Mouse (Mus musculus) heart, postnatal 0 days (tissue): ENCODE results near the gene Fam92b. TPM values are rescaled to one million over a fixed set of nuclear protein-coding genes. Genes with fewer than 3 reads are reported as not detected.

Experiments
- ATAC-seq: fragments of 200-750 bp; cut with Nextera tagmentation; 2 replicates; pipeline ENCODE4 v1.8.0; 2017; ENCODE audit warnings: low read depth, moderate number of reproducible peaks, moderate library complexity; ENCODE audit not compliant: insufficient read depth
- DNase-seq: peaks from one replicate; pipeline ENCODE4 v3.0.0-alpha.2; 2016; ENCODE audit warnings: low spot score
- H3K27ac ChIP-seq: fragments of 300-500 bp; sonication (generic); 2 replicates; pipeline ENCODE4 v1.5.1; 2014; ENCODE audit warnings: low read depth, mild to moderate bottlenecking
- H3K27me3 ChIP-seq: fragments of 300-500 bp; sonication (generic); 2 replicates; pipeline ENCODE4 v1.6.1; 2014; ENCODE audit warnings: low read length, mixed read lengths; ENCODE audit not compliant: control insufficient read depth, insufficient read depth
- H3K36me3 ChIP-seq: fragments of 300-500 bp; sonication (generic); replicated peaks from 2 replicates; pipeline ENCODE4 v1.6.1; 2014; ENCODE audit warnings: low read length, mixed read lengths; ENCODE audit not compliant: control insufficient read depth, insufficient read depth
- H3K4me1 ChIP-seq: fragments of 300-500 bp; sonication (generic); 2 replicates; pipeline ENCODE4 v1.6.1; 2014; ENCODE audit warnings: antibody characterized with exemption; ENCODE audit not compliant: control insufficient read depth, insufficient read depth
- H3K4me2 ChIP-seq: fragments of 300-500 bp; sonication (generic); 2 replicates; pipeline ENCODE4 v1.6.1; 2014; ENCODE audit warnings: low read depth, mild to moderate bottlenecking, low read length, moderate library complexity
- H3K4me3 ChIP-seq: fragments of 300-500 bp; sonication (generic); 2 replicates; pipeline ENCODE4 v1.5.1; 2014; ENCODE audit warnings: low read depth, low read length
- H3K9ac ChIP-seq: fragments of 300-500 bp; sonication (generic); replicated peaks from 2 replicates; pipeline ENCODE4 v1.6.1; 2014; ENCODE audit warnings: low read depth, low read length, mixed read lengths
- H3K9me3 ChIP-seq: fragments of 300-500 bp; sonication (generic); replicated peaks from 2 replicates; pipeline ENCODE4 v1.6.1; 2016; ENCODE audit warnings: low read length; ENCODE audit not compliant: control insufficient read depth
- CTCF ChIP-seq: IDR thresholded peaks from 2 replicates; pipeline ENCODE4 v1.5.1; 2016; ENCODE audit warnings: antibody characterized with exemption, control low read depth, low read depth
- EP300 ChIP-seq: IDR thresholded peaks from 2 replicates; pipeline ENCODE4 v1.6.1; 2016; ENCODE audit warnings: antibody characterized with exemption, low read depth
- WGBS: fragments of 180-500 bp; shearing (Covaris S2); extraction: QIAGEN DNeasy Blood & Tissue Kit; methylation state at CpG from one replicate; pipeline ENCODE4 v1.1.7; 2014; 5-methylcytosine and 5-hydroxymethylcytosine counted together
- polyA plus RNA-seq: library from polyadenylated mRNA; unstranded; fragments of >200 nt; fragmentation: Nextera tagmentation; extraction: Ambion mirVana; gene quantifications from 2 replicates; pipeline ENCODE4 v1.2.1, GENCODE M21; 2015
- total RNA-seq: library from RNA; depleted of rRNA; stranded (reverse); fragments of >200 nt; gene quantifications from 2 replicates; pipeline ENCODE4 v1.2.3, GENCODE M21; 2014; ENCODE audit warnings: low replicate concordance

Gene Fam92b
- total and polyA plus RNA-seq, 2 experiments from 2014 or later, result not detected

DNA sequence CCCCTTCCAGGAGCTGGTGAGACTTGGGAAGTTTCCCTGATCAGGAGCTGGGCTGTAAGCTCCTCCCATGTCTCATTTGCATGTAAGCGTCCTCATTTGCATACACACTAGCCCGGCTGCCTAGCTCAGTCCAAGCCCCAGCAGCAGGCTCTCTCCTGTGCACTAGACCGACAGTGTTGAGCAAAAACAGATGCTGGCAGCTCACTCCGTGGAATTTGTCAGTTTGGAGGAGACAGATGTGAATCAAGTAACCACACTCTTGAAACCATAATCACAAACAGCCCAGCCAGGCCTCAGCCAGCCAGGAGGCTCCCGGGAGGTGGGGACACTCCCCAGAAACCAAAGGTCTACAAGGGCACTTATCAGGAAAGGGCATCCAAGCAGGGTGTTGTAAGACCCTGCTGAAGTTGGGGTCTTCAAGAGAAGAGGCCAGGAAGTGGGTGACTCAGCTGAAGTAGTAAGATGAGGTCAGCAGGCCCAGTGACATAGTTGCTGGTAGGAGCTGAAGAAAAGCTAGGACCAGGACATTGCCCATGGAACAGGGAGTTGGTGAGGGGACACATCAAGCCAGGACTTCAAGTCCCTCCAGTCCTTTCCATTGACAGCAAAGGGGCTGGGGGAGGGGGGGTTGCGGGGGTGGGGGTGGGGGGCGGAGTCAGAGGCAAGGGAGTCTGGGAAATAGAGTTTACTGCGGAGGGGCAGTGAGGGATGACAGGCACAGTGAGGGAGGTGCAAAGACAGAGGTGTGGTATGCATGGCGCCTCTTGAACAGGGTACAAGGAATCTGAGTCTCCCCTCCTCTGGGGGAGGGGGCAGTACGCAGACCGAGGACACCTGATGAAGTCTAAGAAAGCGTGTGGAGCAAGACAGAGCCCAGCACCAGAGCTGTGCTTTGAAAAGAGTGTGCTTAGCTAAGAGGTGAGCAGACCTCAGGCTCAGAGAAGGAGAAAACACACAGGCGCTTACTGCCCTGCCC, 39.9 kb upstream of the Fam92b start:
- DNase-seq, result peak; percentile 71
- peak; percentile 67 for ATAC-seq
- Histone ChIP-seq H3K9ac (no peak overlapping the region; the same call in 1 of the 2 replicates), H3K4me2 (no peak overlapping the region), H3K4me1 (peaks cover 17% of the 10 kb centered on the region), H3K27ac (peak overlapping the region; percentile 74), H3K36me3 (no peaks in the 10 kb centered on the region), H3K9me3 (no peaks in the 10 kb centered on the region), H3K27me3 (no peaks in the 10 kb centered on the region), H3K4me3 (no peak overlapping the region)
- TF ChIP-seq CTCF (no peak), EP300 (no peak)
- 29% methylated on average over 13 of the region's 13 CpGs for WGBS

- Histone ChIP-seq H3K4me1 (peaks cover 27% of the 10 kb centered on the region), H3K4me3 (no peak overlapping the region), H3K36me3 (no peaks in the 10 kb centered on the region), H3K9me3 (no peaks in the 10 kb centered on the region), H3K27ac (0 out of 2 replicates have a peak overlapping the region, but pooled peaks have one; percentile 18), H3K27me3 (no peaks in the 10 kb centered on the region), H3K4me2 (no peak overlapping the region), H3K9ac (no peak overlapping the region; the same call in 1 of the 2 replicates)
- no peak for TF ChIP-seq EP300
- TF ChIP-seq CTCF, result no peak
- ATAC-seq, result no peak
- DNase-seq, result peak; percentile 49
- 45% methylated on average over 7 of the region's 7 CpGs for WGBS
Measured at GRCm38 (mm10) chr8:120215416-120216141, 38.3 kb upstream of the Fam92b start.

- no peaks in the 10 kb centered on the region for H3K9me3 ChIP-seq
- TF ChIP-seq EP300 (no peak), CTCF (no peak)
- no peaks in the 10 kb centered on the region for H3K36me3 ChIP-seq
- ATAC-seq (peak; percentile 67), DNase-seq (peak; percentile 72)
- no peak overlapping the region for H3K4me2 ChIP-seq
- H3K27ac ChIP-seq, result no peak overlapping the region
- H3K9ac ChIP-seq, result no peak overlapping the region
- 46% methylated on average over 5 of the region's 5 CpGs for WGBS
- H3K27me3 ChIP-seq, result no peaks in the 10 kb centered on the region
- no peak overlapping the region for H3K4me3 ChIP-seq
- H3K4me1 ChIP-seq, result peaks cover 27% of the 10 kb centered on the region
Measured at GRCm38 (mm10) chr8:120213939-120214338, 36.7 kb upstream of the Fam92b start.

- DNase-seq, result no peak
- 95% methylated on average over 3 of the region's 3 CpGs for WGBS
- Histone ChIP-seq H3K27ac (no peak overlapping the region), H3K4me2 (no peak overlapping the region), H3K36me3 (no peaks in the 10 kb centered on the region), H3K4me3 (no peak overlapping the region), H3K9ac (no peak overlapping the region), H3K9me3 (no peaks in the 10 kb centered on the region), H3K27me3 (no peaks in the 10 kb centered on the region), H3K4me1 (peaks cover 27% of the 10 kb centered on the region)
- ATAC-seq, result no peak
- TF ChIP-seq EP300 (no peak), CTCF (no peak)
Measured at GRCm38 (mm10) chr8:120213229-120213628, 36.0 kb upstream of the Fam92b start.

DNA sequence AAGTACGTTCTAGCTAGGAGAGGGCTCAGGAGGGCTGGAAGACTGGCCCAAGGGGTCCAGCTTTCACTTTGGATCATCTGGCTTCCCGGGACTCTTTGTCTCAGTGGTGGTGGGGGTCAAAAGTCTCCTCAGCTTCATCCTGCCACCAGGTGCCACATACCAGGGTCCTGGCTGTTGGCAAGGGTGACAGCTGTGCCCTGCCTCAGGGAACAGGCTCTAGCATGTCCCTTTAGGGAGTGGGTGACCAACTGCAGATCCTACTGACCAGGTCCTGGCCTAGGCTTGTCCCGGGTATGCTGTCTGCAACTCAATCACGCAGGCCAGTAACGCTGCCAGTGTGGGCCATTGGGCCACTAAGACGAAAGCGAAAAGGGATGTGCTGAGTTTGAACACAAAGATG, 35.3 kb upstream of the Fam92b start:
- DNase-seq (no peak), ATAC-seq (no peak)
- H3K27ac ChIP-seq, result no peak overlapping the region
- TF ChIP-seq EP300 (no peak), CTCF (no peak)
- H3K4me2 ChIP-seq, result no peak overlapping the region
- no peaks in the 10 kb centered on the region for H3K27me3 ChIP-seq
- WGBS, result 90% methylated on average over 7 of the region's 7 CpGs
- no peaks in the 10 kb centered on the region for H3K36me3 ChIP-seq
- H3K4me1 ChIP-seq, result peaks cover 27% of the 10 kb centered on the region
- H3K4me3 ChIP-seq, result no peak overlapping the region
- H3K9ac ChIP-seq, result no peak overlapping the region
- no peaks in the 10 kb centered on the region for H3K9me3 ChIP-seq
